Mouse (Mus musculus): ENCODE results near the gene Psmd7. TPM values are rescaled to one million over a fixed set of nuclear protein-coding genes. Genes with fewer than 3 reads are reported as not detected.
"Not testable (repeated sequence)": the region's sequence is repeated elsewhere in the genome, so short reads cannot be mapped to it uniquely, and the experiment has no call there.

Psmd7 gene
- 399 and 404 TPM in 2 replicates for polyA plus RNA-seq (2016; fragmentation: Nextera tagmentation; extraction: Ambion mirVana)

DNA sequence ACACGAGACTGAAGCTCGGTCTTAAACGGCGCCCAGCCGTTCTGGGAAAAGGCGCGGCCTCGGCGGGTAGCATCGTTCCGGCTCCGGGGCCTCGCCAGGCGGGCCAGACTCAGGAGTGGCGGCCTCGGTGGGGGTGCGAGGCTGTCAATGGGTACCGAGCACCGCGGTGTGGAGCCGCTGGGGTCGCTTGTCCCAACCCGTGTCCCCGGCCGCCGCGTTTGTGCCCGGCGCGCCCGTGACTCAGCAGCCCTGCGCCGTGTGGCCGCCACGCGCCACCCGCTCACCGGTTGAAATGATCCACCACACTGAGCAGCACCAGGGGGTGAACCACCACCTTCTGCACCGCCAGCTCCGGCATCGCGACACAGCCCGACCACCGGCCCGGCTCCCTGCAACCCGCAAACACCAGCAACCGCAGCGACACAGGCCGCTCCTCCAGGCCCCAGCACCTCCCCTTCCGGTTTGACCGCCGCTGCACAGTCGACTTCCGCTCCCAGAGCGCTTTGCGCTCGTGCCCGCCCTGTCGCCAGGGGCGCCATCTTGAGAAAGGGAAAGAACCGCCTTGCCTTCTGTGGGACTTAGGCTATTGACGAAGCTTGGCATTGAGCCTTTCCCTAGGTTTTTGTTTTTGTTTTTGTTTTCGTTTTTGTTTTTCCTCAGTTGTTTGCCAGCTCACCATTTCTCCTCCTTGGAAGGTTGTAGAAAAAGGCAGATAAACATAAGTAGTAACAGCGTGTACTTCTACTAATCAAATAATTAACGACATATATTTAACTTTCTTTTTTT, at the start of gene Psmd7:
Gene Psmd7, minus strand, starts transcription at position 470 of the 786 bp plus-strand sequence.
- Histone ChIP-seq H3K27me3 (ENCODE audit: low read depth, poor library complexity, severe bottlenecking) (no peaks in the 10 kb centered on the region), H3K4me1 (peaks cover 13% of the 10 kb centered on the region; the same call in 1 of the 2 replicates), H3K27ac (peak within 1 kb of the TSS; percentile 94), H3K4me3 (peak within 1 kb of the TSS; percentile 98), H3K9me3 (replicated peaks) (no peaks in the 10 kb centered on the region), H3K36me3 (peaks cover 34% of the 10 kb centered on the region)
- 2% methylated on average over 65 of the region's 65 CpGs for WGBS
- DNase-seq (ENCODE audit: low spot score): peak; percentile 97

DNA sequence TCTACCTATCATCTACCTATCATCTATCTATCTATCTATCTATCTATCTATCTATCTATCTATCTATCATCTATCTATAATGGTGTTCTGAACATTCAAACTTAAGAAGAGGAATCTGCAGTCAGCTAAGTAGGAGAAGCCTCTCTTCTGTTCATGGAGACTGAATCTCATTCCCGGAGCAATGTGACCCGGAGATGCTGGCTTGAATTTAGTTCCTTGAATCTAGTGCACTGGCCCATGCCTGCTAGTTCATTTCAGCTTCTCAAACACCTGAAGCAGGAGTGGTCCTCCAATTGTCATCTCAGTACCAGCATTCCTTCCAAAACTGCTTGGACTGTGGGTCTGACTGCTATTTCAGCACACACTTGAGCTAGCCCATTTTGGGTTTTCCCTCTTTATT, 45.5 kb upstream of the Psmd7 start:
- 95% methylated on average over 2 of the region's 2 CpGs for WGBS
- no peak for DNase-seq (ENCODE audit: low spot score)
- H3K9me3 ChIP-seq (replicated peaks): no peaks in the 10 kb centered on the region

DNA sequence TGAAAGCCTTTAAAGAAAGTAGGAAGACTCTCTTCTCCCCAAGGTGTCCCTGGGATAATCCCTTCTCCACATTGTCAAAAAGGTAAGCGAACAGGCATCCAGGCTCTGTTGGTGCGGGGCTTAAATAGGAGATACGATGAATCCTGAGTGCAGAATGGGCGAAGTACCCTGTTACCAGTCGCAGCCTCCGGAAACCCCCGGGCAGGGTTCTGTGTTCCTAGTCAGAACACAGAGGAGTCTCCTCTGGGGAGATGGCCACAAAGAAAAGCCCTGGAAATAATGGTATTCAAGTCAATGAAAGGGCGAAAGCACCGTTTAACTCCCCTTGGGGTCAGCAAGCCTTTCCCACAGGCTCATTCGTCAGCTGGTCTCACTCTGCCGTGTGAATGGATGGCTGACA, 41.4 kb upstream of the Psmd7 start:
- Histone ChIP-seq H3K4me3 (no peak overlapping the region), H3K4me1 (no peaks in the 10 kb centered on the region), H3K36me3 (no peaks in the 10 kb centered on the region), H3K9me3 (replicated peaks) (no peaks in the 10 kb centered on the region), H3K27me3 (ENCODE audit: low read depth, poor library complexity, severe bottlenecking) (no peaks in the 10 kb centered on the region), H3K27ac (no peak overlapping the region)
- WGBS: 85% methylated on average over 11 of the region's 11 CpGs
- no peak for DNase-seq (ENCODE audit: low spot score)

More for the DNA sequence above, 45.5 kb upstream of the Psmd7 start:
- Histone ChIP-seq H3K4me1 (no peaks in the 10 kb centered on the region), H3K27me3 (ENCODE audit: low read depth, poor library complexity, severe bottlenecking) (no peaks in the 10 kb centered on the region), H3K27ac (no peak overlapping the region), H3K36me3 (no peaks in the 10 kb centered on the region), H3K4me3 (no peak overlapping the region)

DNA sequence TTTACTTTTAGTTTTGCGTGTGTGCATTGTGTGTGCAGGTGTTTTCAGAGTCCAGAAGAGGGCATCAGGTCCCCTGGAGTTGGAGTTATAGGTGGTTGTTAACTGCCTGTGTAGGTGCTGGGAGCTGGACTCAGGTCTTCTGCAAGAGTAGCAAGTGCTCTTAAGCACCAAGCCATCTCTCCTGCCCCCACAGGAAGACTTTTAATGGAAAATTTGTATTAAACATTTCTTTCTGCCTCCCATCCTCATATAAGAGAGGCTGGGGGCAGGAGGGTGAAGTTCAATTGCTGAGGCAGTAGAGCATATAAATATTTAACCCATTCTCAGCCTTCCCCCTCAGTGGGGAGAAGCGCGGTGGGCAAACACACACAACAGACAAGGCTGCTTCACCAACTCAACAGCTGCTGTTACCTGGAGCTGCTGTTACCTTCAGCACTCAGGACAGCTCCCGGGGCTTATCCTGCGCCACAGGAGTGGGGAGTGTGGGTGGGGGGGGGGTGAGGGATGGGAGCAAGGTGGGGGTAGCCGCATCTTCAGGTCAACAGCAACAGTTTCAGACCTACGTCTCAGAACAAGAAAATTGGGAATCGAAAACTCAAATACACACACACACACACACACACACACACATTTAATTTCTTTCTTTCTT, 40.4 kb upstream of the Psmd7 start:
- DNase-seq (ENCODE audit: low spot score): peak; percentile 61
- Histone ChIP-seq H3K27ac (no peak overlapping the region), H3K27me3 (ENCODE audit: low read depth, poor library complexity, severe bottlenecking) (no peaks in the 10 kb centered on the region), H3K4me3 (no peak overlapping the region), H3K36me3 (no peaks in the 10 kb centered on the region), H3K9me3 (replicated peaks) (no peaks in the 10 kb centered on the region), H3K4me1 (no peaks in the 10 kb centered on the region)
- WGBS: 66% methylated on average over 8 of the region's 8 CpGs

DNA sequence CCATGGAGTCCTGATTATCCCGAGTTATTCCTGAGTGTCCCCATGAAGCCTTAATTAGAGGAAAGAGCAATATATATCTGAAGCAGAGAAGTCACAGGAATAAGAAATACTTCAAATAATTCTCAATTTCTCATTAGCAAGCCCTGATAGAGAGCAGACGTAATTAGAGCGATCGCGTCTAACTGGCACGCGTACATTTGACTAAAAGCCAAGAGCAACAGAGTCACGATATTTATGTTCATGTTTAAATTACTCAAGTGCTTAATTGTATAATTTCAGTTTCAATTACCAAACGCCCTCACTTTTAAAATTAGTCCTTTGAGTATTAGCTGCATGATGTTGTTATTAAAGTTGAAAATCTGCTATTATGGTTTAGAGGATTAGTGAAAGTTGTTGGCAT, 39.6 kb upstream of the Psmd7 start:
- Histone ChIP-seq H3K9me3 (replicated peaks) (no peaks in the 10 kb centered on the region), H3K4me3 (no peak overlapping the region), H3K27ac (no peak overlapping the region), H3K4me1 (no peaks in the 10 kb centered on the region), H3K36me3 (no peaks in the 10 kb centered on the region), H3K27me3 (ENCODE audit: low read depth, poor library complexity, severe bottlenecking) (no peaks in the 10 kb centered on the region)
- 94% methylated on average over 9 of the region's 9 CpGs for WGBS
- no peak for DNase-seq (ENCODE audit: low spot score)

DNA sequence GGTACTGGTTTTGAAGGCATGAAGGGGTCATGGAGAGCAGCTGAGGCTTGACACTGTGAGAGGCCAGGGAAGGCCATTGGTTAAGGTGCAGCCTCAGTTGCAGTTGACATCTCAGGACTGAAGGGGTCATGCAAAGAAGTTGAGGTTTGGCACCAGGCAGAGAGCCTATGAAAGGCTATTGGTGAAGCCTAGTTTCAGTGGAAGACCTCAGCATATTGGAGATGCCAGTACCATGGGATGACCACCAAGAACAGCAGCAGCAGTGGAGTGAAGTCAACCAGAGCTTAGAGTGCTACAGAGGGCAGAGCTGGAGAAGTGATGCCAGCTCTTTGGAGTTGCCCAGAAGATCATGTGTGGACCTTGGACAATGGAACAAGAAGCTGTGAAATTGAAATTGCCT, 36.0 kb upstream of the Psmd7 start:
- H3K27me3 ChIP-seq (ENCODE audit: low read depth, poor library complexity, severe bottlenecking); DNase-seq (ENCODE audit: low spot score); H3K36me3 ChIP-seq: not testable (repeated sequence)

DNA sequence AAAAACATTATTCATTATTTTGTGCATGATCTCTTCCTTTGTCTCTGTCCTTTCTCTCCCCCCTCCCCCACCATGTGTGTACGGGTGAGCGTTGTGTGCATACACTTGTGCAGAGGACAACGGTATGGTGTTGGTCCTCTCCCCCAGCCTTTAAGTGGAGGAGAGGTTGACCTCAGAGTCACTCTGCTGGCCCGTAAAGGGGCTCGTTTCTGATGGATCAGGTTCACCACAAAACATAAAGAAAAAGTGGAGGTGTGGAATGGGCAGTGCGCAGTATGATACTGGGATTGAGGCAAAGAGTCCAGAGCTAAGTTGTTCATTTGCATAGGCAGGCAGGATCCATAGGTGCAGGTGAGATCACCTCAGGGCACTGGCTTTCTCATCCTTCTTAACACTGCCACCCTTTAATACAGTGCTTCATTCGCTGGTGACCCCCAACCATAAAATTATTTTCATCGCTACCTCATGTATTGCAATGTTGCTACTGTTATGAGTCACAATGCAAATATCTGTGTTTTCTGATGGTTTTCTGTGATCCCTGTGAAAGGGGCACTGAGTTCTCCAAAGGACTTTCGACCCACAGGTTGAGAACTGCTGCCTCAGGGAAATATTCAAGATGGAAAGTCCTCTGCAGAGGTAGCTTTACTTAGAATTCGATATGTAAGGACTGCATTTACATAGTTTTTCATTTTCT, 33.8 kb upstream of the Psmd7 start:
- Histone ChIP-seq H3K27ac (no peak overlapping the region), H3K4me1 (peaks cover 7% of the 10 kb centered on the region; the same call in 1 of the 2 replicates), H3K36me3 (no peaks in the 10 kb centered on the region), H3K4me3 (no peak overlapping the region), H3K27me3 (ENCODE audit: low read depth, poor library complexity, severe bottlenecking) (no peaks in the 10 kb centered on the region), H3K9me3 (replicated peaks) (no peaks in the 10 kb centered on the region)
- 90% methylated on average over 10 of the region's 10 CpGs for WGBS
- DNase-seq (ENCODE audit: low spot score): no peak

More for the DNA sequence above, 36.0 kb upstream of the Psmd7 start:
- H3K9me3 ChIP-seq (replicated peaks); H3K4me1 ChIP-seq; H3K27ac ChIP-seq; H3K4me3 ChIP-seq: not testable (repeated sequence)

DNA sequence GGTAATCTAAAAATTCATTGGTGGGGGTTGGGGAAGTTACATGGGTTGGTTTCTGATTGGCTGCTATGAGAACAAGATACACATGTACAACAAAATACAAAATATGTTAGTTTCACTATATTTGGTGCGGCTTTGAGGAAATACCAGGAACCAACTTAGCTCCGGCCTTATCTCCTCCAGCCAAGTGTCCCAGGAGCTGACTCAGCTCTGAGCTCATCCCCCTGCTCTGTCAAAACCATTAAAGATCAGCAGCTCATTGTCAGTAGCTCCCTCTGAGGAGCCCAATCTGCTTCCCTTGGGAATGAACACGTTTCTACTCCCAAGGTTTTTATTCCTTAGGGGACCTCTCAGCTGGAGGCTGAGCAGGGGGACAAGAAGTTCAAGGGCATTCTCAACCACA, 32.9 kb upstream of the Psmd7 start:
- Histone ChIP-seq H3K36me3 (no peaks in the 10 kb centered on the region), H3K9me3 (replicated peaks) (no peaks in the 10 kb centered on the region), H3K27me3 (ENCODE audit: low read depth, poor library complexity, severe bottlenecking) (no peaks in the 10 kb centered on the region), H3K4me3 (no peak overlapping the region), H3K27ac (no peak overlapping the region), H3K4me1 (peaks cover 7% of the 10 kb centered on the region; the same call in 1 of the 2 replicates)
- WGBS: 73% methylated on average over 3 of the region's 3 CpGs
- no peak for DNase-seq (ENCODE audit: low spot score)

DNA sequence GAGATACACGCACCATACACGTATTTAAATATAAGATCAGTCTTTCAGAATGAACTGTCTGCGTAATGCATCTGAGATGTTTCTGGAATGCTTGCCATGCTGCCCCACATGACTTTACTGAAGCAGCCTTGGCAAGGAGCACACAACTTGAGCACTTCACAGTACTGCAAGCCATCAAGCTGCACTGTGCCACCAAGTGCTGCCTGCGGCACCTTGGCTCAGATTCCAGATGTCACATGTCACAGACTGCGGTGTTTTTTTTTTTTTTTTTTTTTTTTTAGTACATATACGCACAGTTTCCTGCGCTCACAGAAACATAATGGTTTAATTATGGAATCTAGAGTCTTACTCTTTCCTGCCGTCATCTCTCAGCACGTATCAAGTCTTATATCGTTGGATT, 30.2 kb upstream of the Psmd7 start:
- Histone ChIP-seq H3K4me3 (no peak overlapping the region), H3K4me1 (peaks cover 14% of the 10 kb centered on the region), H3K9me3 (replicated peaks) (no peaks in the 10 kb centered on the region), H3K36me3 (no peaks in the 10 kb centered on the region), H3K27ac (no peak overlapping the region), H3K27me3 (ENCODE audit: low read depth, poor library complexity, severe bottlenecking) (no peaks in the 10 kb centered on the region)
- no peak for DNase-seq (ENCODE audit: low spot score)
- 88% methylated on average over 10 of the region's 10 CpGs for WGBS

DNA sequence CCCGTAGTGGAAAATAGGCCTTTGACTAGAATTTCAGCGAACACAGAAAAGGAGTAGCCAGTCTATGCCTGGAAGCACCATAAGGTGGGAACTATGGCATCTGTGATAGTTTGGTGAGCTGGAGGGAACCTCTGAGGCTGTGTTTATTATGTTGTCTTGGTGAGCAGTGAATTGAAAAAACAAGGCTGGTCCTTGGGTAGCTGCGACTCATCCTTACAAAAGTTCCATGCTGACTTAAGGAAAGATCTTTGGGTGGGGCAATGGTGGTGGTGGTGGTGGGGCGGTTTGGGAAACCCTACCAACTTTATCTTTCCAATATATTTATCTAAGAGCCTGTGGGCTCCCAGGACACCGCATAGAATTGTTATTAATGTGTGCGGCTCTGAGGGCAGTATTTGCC, 25.1 kb upstream of the Psmd7 start:
- Histone ChIP-seq H3K4me1 (peaks cover 32% of the 10 kb centered on the region), H3K9me3 (replicated peaks) (no peaks in the 10 kb centered on the region), H3K27me3 (ENCODE audit: low read depth, poor library complexity, severe bottlenecking) (no peaks in the 10 kb centered on the region), H3K36me3 (no peaks in the 10 kb centered on the region), H3K4me3 (no peak overlapping the region), H3K27ac (peak overlapping the region; percentile 51; the same call in 1 of the 2 replicates)
- WGBS: 86% methylated on average over 6 of the region's 6 CpGs
- DNase-seq (ENCODE audit: low spot score): no peak

DNA sequence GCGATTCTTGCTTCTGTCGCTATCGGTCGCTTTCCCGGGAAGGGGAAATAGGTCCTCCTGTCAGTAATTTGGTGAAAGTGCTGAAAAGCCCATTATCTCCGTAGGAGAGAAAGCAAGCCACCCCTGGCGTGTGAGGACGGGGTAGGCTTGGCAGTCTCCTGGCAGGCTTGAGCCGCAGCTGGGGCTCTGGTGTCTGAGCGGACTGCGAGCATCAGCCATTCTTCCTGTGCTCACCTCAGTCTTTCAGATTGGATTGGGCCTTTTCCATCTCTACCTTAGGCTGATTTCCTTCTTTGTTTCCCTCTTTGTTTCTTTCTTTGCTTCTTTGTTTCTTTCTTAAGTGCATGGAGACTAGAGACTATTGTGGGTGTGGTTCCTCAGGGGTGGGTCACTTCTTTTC, 22.6 kb upstream of the Psmd7 start:
- Histone ChIP-seq H3K27ac (peak overlapping the region; percentile 71), H3K36me3 (no peaks in the 10 kb centered on the region), H3K4me1 (peaks cover 41% of the 10 kb centered on the region), H3K9me3 (replicated peaks) (no peaks in the 10 kb centered on the region), H3K4me3 (no peak overlapping the region), H3K27me3 (ENCODE audit: low read depth, poor library complexity, severe bottlenecking) (no peaks in the 10 kb centered on the region)
- no peak for DNase-seq (ENCODE audit: low spot score)
- 62% methylated on average over 11 of the region's 11 CpGs for WGBS

DNA sequence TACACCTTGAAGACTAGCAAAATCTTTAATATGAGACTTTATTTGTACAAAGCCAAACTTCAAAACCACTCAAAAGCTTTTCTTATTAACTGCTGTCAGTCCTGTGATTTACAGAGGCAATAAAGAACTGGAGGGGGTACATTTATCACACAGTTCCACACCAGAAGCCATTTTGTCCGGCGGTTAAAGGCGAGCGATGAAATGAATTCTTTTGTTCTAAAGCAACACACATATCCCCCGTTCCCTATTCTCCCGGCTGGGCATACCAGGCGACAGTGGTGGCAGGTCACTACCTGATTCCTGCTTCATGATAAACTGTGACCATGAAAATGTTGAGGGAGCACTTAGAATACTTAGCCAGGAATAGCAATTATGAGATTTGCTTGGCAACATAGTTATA, 20.5 kb upstream of the Psmd7 start:
- Histone ChIP-seq H3K27me3 (ENCODE audit: low read depth, poor library complexity, severe bottlenecking) (no peaks in the 10 kb centered on the region), H3K4me1 (peaks cover 45% of the 10 kb centered on the region), H3K4me3 (no peak overlapping the region), H3K27ac (peak overlapping the region; percentile 78), H3K9me3 (replicated peaks) (no peaks in the 10 kb centered on the region), H3K36me3 (no peaks in the 10 kb centered on the region)
- WGBS: 14% methylated on average over 7 of the region's 7 CpGs
- DNase-seq (ENCODE audit: low spot score): no peak

DNA sequence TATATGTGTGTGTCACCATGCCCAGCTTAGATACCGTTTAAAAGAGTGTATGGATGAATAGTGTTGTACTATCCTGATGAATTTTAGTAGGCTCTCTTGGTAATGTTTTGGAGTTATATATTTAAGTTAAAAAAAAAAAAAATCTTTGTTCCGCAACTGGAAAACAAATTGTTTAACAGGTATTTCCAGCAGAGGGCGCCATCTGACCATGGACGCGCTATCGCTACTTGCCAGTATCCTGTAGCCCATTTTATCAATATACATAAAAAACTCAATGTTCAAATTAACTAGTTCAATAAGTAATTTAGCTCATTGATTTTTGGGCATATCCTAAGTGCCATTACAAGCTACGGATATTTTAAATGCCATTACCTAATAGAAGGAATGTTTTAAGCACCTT, 14.8 kb upstream of the Psmd7 start:
- DNase-seq (ENCODE audit: low spot score): peak; percentile 81

More for the DNA sequence above, 14.8 kb upstream of the Psmd7 start:
- H3K4me3 ChIP-seq: no peak overlapping the region
- H3K27ac ChIP-seq: no peak overlapping the region
- H3K9me3 ChIP-seq (replicated peaks): no peaks in the 10 kb centered on the region
- H3K4me1 ChIP-seq: peaks cover 23% of the 10 kb centered on the region
- H3K36me3 ChIP-seq: no peaks in the 10 kb centered on the region
- 6% methylated on average over 7 of the region's 7 CpGs for WGBS
- no peaks in the 10 kb centered on the region for H3K27me3 ChIP-seq (ENCODE audit: low read depth, poor library complexity, severe bottlenecking)
